Comparison of ENCODE assay signal across 8 mouse cellular contexts in genomic region chr5:129942073-129942939, GRCm38 (mm10). TPM values are rescaled to one million over a fixed set of nuclear protein-coding genes. Genes with fewer than 3 reads are reported as not detected.
DNase-seq lines count a peak whose midpoint lies in the region; ATAC-seq and TF ChIP-seq lines count a peak whose summit lies in the region.
"Not testable (repeated sequence)": the region's sequence is repeated elsewhere in the genome, so short reads cannot be mapped to it uniquely, and the experiment has no call there.

No protein-coding gene starts in this region.

- peak; percentile 68 for ATAC-seq in forebrain, embryonic 13.5 days
- peak; percentile 11 for ATAC-seq in heart, postnatal 0 days (ENCODE audit: insufficient read depth, low read depth)
- peak; percentile 47 for ATAC-seq in liver, embryonic 14.5 days (ENCODE audit: insufficient read depth)
- ATAC-seq in stomach, embryonic 15.5 days (ENCODE audit: insufficient read depth, low FRiP score, low read depth), result peak; percentile 16

- not testable (repeated sequence) for H3K27me3 ChIP-seq in ES-Bruce4 (ENCODE audit: control insufficient read depth, insufficient read depth, low read length, poor library complexity, severe bottlenecking); forebrain, embryonic 13.5 days; heart, postnatal 0 days (ENCODE audit: control insufficient read depth, insufficient read depth, low read length); liver, embryonic 14.5 days (ENCODE audit: control insufficient read depth, insufficient read depth, low read length); stomach, embryonic 15.5 days (replicated peaks)

- not testable (repeated sequence) for H3K4me1 ChIP-seq in ES-Bruce4 (ENCODE audit: control insufficient read depth, insufficient read depth, low read length); heart, postnatal 0 days (ENCODE audit: control insufficient read depth, insufficient read depth); stomach, embryonic 15.5 days
- H3K4me1 ChIP-seq in forebrain, embryonic 13.5 days, result peaks cover 12% of the 10 kb centered on the region
- H3K4me1 ChIP-seq in liver, embryonic 14.5 days (replicated peaks; ENCODE audit: control insufficient read depth in 2 of 2, insufficient read depth in 2 of 2, low read length in 1 of 2), result peaks cover 12 to 18% of the 10 kb centered on the region in 2 experiments

- not testable (repeated sequence) for TF ChIP-seq EP300 in ES-Bruce4 (IDR thresholded peaks at IDR 0.05; ENCODE audit: insufficient read depth, low read depth, low read length); heart, postnatal 0 days (IDR thresholded peaks at IDR 0.05; ENCODE audit: low read depth); liver, embryonic 14.5 days (IDR thresholded peaks at IDR 0.05; ENCODE audit: low read depth)

- H3K27ac ChIP-seq in ES-Bruce4 (ENCODE audit: insufficient read depth, low read length), result peak overlapping the region; percentile 3; the same call in 1 of the 2 replicates
- H3K27ac ChIP-seq in forebrain, embryonic 13.5 days, result peak overlapping the region; percentile 65
- H3K27ac ChIP-seq in heart, postnatal 0 days (ENCODE audit: low read depth), result peak overlapping the region; percentile 76
- peak overlapping the region; percentile 76 for H3K27ac ChIP-seq in liver, embryonic 14.5 days
- H3K27ac ChIP-seq in stomach, embryonic 15.5 days, result peak overlapping the region; percentile 62; the same call in 1 of the 2 replicates

- not testable (repeated sequence) for TF ChIP-seq CTCF in ES-Bruce4 (IDR thresholded peaks at IDR 0.05; ENCODE audit: low read depth, low read length); heart, postnatal 0 days (IDR thresholded peaks at IDR 0.05; ENCODE audit: low read depth)
- TF ChIP-seq CTCF in liver, embryonic 14.5 days (IDR thresholded peaks at IDR 0.05; ENCODE audit: low read depth), result peak; percentile 20; the same call in 1 of the 2 replicates

- WGBS in forebrain, embryonic 13.5 days, result under 1% methylated on average over 47 of the region's 82 CpGs
- 1% methylated on average over 43 of the region's 82 CpGs for WGBS in heart, postnatal 0 days
- under 1% methylated on average over 55 of the region's 82 CpGs for WGBS in liver, embryonic 14.5 days (ENCODE audit: insufficient replicate concordance)
- under 1% methylated on average over 47 of the region's 82 CpGs for WGBS in stomach, embryonic 15.5 days

- peak; percentile 50 for DNase-seq in cerebellum, adult 11 months
- not testable (repeated sequence) for DNase-seq in heart, postnatal 0 days (ENCODE audit: low spot score)
- peak; percentile 51 for DNase-seq in kidney, postnatal 14 days
- peak in 1 of 3 experiments; percentile 23 for DNase-seq in liver, embryonic 14.5 days (ENCODE audit: low read depth in 3 of 3, low spot score in 3 of 3)
- peak; percentile 56 for DNase-seq in neural tube, embryonic 10.5 days (ENCODE audit: extremely low spot score, low spot score)

- peak overlapping the region; percentile 84 for H3K4me2 ChIP-seq in forebrain, embryonic 13.5 days
- H3K4me2 ChIP-seq in heart, postnatal 0 days (ENCODE audit: low read depth, low read length), result peak overlapping the region; percentile 69
- H3K4me2 ChIP-seq in liver, embryonic 14.5 days (ENCODE audit: low read depth), result peak overlapping the region; percentile 82
- H3K4me2 ChIP-seq in stomach, embryonic 15.5 days, result peak overlapping the region; percentile 67

- TF ChIP-seq POLR2A in ES-Bruce4 (IDR thresholded peaks at IDR 0.05; ENCODE audit: insufficient read depth, low read length), result not testable (repeated sequence)

- H3K9me3 ChIP-seq in ES-Bruce4 (replicated peaks; ENCODE audit: control insufficient read depth, insufficient read depth, low read length, poor library complexity, severe bottlenecking); forebrain, embryonic 13.5 days (replicated peaks); heart, postnatal 0 days (replicated peaks; ENCODE audit: control insufficient read depth, low read length); liver, embryonic 14.5 days (ENCODE audit: control insufficient read depth, low read length); stomach, embryonic 15.5 days: not testable (repeated sequence)

- H3K9ac ChIP-seq in ES-Bruce4 (ENCODE audit: low read depth, poor library complexity, severe bottlenecking), result peak overlapping the region; percentile 100
- H3K9ac ChIP-seq in forebrain, embryonic 13.5 days, result peak overlapping the region; percentile 93
- H3K9ac ChIP-seq in heart, postnatal 0 days (replicated peaks; ENCODE audit: low read depth, low read length), result peak overlapping the region; percentile 75
- H3K9ac ChIP-seq in liver, embryonic 14.5 days (replicated peaks), result peak overlapping the region; percentile 91
- peak overlapping the region; percentile 86 for H3K9ac ChIP-seq in stomach, embryonic 15.5 days

- peak overlapping the region; percentile 90 for H3K4me3 ChIP-seq in ES-Bruce4 (ENCODE audit: low read depth, low read length)
- peak overlapping the region; percentile 95 for H3K4me3 ChIP-seq in forebrain, embryonic 13.5 days
- H3K4me3 ChIP-seq in heart, postnatal 0 days (ENCODE audit: low read depth, low read length), result peak overlapping the region; percentile 62
- peak overlapping the region; percentile 85 to 92 for H3K4me3 ChIP-seq in liver, embryonic 14.5 days (ENCODE audit: insufficient read depth in 1 of 2, low read depth in 2 of 2, low read length in 2 of 2)
- peak overlapping the region; percentile 78 for H3K4me3 ChIP-seq in stomach, embryonic 15.5 days (replicated peaks)

- H3K36me3 ChIP-seq in ES-Bruce4 (ENCODE audit: control insufficient read depth, insufficient read depth, low read length, poor library complexity, severe bottlenecking), result peaks cover 13% of the 10 kb centered on the region
- H3K36me3 ChIP-seq in forebrain, embryonic 13.5 days (ENCODE audit: poor library complexity, severe bottlenecking); heart, postnatal 0 days (replicated peaks; ENCODE audit: control insufficient read depth, insufficient read depth, low read length); liver, embryonic 14.5 days (replicated peaks; ENCODE audit: control insufficient read depth, insufficient read depth, low read depth); stomach, embryonic 15.5 days: not testable (repeated sequence)

RNA-seq across cellular contexts. Expression of gene Vkorc1l1, which starts 0.5 kb away (rescaled TPM):
- polyA plus RNA-seq in ES-Bruce4 (2011; ENCODE audit: insufficient read depth, insufficient read length, low read depth, missing spikeins), result 72.6 and 73.3 TPM in 2 replicates
- polyA plus RNA-seq in forebrain, embryonic 13.5 days (2015; fragmentation: Nextera tagmentation; extraction: Ambion mirVana), result 26.4 and 26.5 TPM in 2 replicates
- 17.4 and 30.8 TPM in 2 replicates for total RNA-seq in heart, postnatal 0 days (2014; rRNA removed; ENCODE audit: low replicate concordance)
- polyA plus RNA-seq in heart, postnatal 0 days (2015; fragmentation: Nextera tagmentation; extraction: Ambion mirVana), result 7.3 and 8.4 TPM in 2 replicates
- polyA plus RNA-seq in liver, embryonic 14.5 days (2012; rRNA removed), result 16.5 and 16.6 TPM in 2 replicates
- polyA plus RNA-seq in liver, embryonic 14.5 days (2014; fragmentation: Nextera tagmentation; extraction: Ambion mirVana), result 16.2 and 17.5 TPM in 2 replicates
- 24.5 and 28.0 TPM in 2 replicates for polyA plus RNA-seq in stomach, embryonic 15.5 days (2015; fragmentation: Nextera tagmentation; extraction: Ambion mirVana)

RNA-seq across cellular contexts. Expression of gene Nupr1l, which starts 34.0 kb away (rescaled TPM):
- polyA plus RNA-seq in ES-Bruce4 (2011; ENCODE audit: insufficient read depth, insufficient read length, low read depth, missing spikeins), result 1.3 and 4.3 TPM in 2 replicates
- 5.2 and 7.2 TPM in 2 replicates for polyA plus RNA-seq in forebrain, embryonic 13.5 days (2015; fragmentation: Nextera tagmentation; extraction: Ambion mirVana)
- 0.08 and 0.38 TPM in 2 replicates for total RNA-seq in heart, postnatal 0 days (2014; rRNA removed; ENCODE audit: low replicate concordance)
- polyA plus RNA-seq in heart, postnatal 0 days (2015; fragmentation: Nextera tagmentation; extraction: Ambion mirVana), result 2.7 and 3.5 TPM in 2 replicates
- 0.26 and 0.61 TPM in 2 replicates for polyA plus RNA-seq in liver, embryonic 14.5 days (2012; rRNA removed)
- polyA plus RNA-seq in liver, embryonic 14.5 days (2014; fragmentation: Nextera tagmentation; extraction: Ambion mirVana), result 0.71 and 0.72 TPM in 2 replicates
- polyA plus RNA-seq in stomach, embryonic 15.5 days (2015; fragmentation: Nextera tagmentation; extraction: Ambion mirVana), result 2.7 and 3.2 TPM in 2 replicates

RNA-seq across cellular contexts. Expression of gene Phkg1, which starts 44.0 kb away (rescaled TPM):
- polyA plus RNA-seq in ES-Bruce4 (2011; ENCODE audit: insufficient read depth, insufficient read length, low read depth, missing spikeins), result 5.4 and 6.1 TPM in 2 replicates
- polyA plus RNA-seq in forebrain, embryonic 13.5 days (2015; fragmentation: Nextera tagmentation; extraction: Ambion mirVana), result 0.27 and 0.37 TPM in 2 replicates
- total RNA-seq in heart, postnatal 0 days (2014; rRNA removed; ENCODE audit: low replicate concordance), result 3.1 and 9.6 TPM in 2 replicates
- polyA plus RNA-seq in heart, postnatal 0 days (2015; fragmentation: Nextera tagmentation; extraction: Ambion mirVana), result 2.5 and 3.4 TPM in 2 replicates
- polyA plus RNA-seq in liver, embryonic 14.5 days (2012; rRNA removed), result 0.05 and 0.10 TPM in 2 replicates
- 0.10 and 0.18 TPM in 2 replicates for polyA plus RNA-seq in liver, embryonic 14.5 days (2014; fragmentation: Nextera tagmentation; extraction: Ambion mirVana)
- 0.09 and 0.10 TPM in 2 replicates for polyA plus RNA-seq in stomach, embryonic 15.5 days (2015; fragmentation: Nextera tagmentation; extraction: Ambion mirVana)

RNA-seq across cellular contexts. Expression of gene Zbed5, which starts 46.8 kb away (rescaled TPM):
- 12.9 and 13.1 TPM in 2 replicates for polyA plus RNA-seq in ES-Bruce4 (2011; ENCODE audit: insufficient read depth, insufficient read length, low read depth, missing spikeins)
- 9.6 and 10.5 TPM in 2 replicates for polyA plus RNA-seq in forebrain, embryonic 13.5 days (2015; fragmentation: Nextera tagmentation; extraction: Ambion mirVana)
- total RNA-seq in heart, postnatal 0 days (2014; rRNA removed; ENCODE audit: low replicate concordance), result 0.27 and 1.4 TPM in 2 replicates
- polyA plus RNA-seq in heart, postnatal 0 days (2015; fragmentation: Nextera tagmentation; extraction: Ambion mirVana), result 1.4 and 1.5 TPM in 2 replicates
- polyA plus RNA-seq in liver, embryonic 14.5 days (2012; rRNA removed), result 0.43 and 0.70 TPM in 2 replicates
- polyA plus RNA-seq in liver, embryonic 14.5 days (2014; fragmentation: Nextera tagmentation; extraction: Ambion mirVana), result 0.67 and 1.4 TPM in 2 replicates
- polyA plus RNA-seq in stomach, embryonic 15.5 days (2015; fragmentation: Nextera tagmentation; extraction: Ambion mirVana), result 3.1 and 3.5 TPM in 2 replicates

RNA-seq across cellular contexts. Expression of gene Chchd2, which starts 55.0 kb away (rescaled TPM):
- 337 and 340 TPM in 2 replicates for polyA plus RNA-seq in ES-Bruce4 (2011; ENCODE audit: insufficient read depth, insufficient read length, low read depth, missing spikeins)
- 1,055 and 1,072 TPM in 2 replicates for polyA plus RNA-seq in forebrain, embryonic 13.5 days (2015; fragmentation: Nextera tagmentation; extraction: Ambion mirVana)
- 2,460 and 2,937 TPM in 2 replicates for total RNA-seq in heart, postnatal 0 days (2014; rRNA removed; ENCODE audit: low replicate concordance)
- 1,505 and 1,584 TPM in 2 replicates for polyA plus RNA-seq in heart, postnatal 0 days (2015; fragmentation: Nextera tagmentation; extraction: Ambion mirVana)
- polyA plus RNA-seq in liver, embryonic 14.5 days (2012; rRNA removed), result 452 and 500 TPM in 2 replicates
- 630 and 646 TPM in 2 replicates for polyA plus RNA-seq in liver, embryonic 14.5 days (2014; fragmentation: Nextera tagmentation; extraction: Ambion mirVana)
- 880 and 948 TPM in 2 replicates for polyA plus RNA-seq in stomach, embryonic 15.5 days (2015; fragmentation: Nextera tagmentation; extraction: Ambion mirVana)

Comparison
In these comparisons a context has a peak if more than half of its experiments do, and no peak if none do; other contexts are left out.
1. H3K27ac ChIP-seq: peak in every context shown above with its lines; median percentile 76 in heart, postnatal 0 days; 76 in liver, embryonic 14.5 days; 65 in forebrain, embryonic 13.5 days; 62 in stomach, embryonic 15.5 days; 3 in ES-Bruce4.
2. ATAC-seq: peak in every context shown above with its lines; median percentile 68 in forebrain, embryonic 13.5 days; 47 in liver, embryonic 14.5 days; 16 in stomach, embryonic 15.5 days; 11 in heart, postnatal 0 days.